In genomic region chr7:16906281-16906680, GRCm38 (mm10) we compare ENCODE assay signal across 8 mouse cellular contexts. TPM values are rescaled to one million over a fixed set of nuclear protein-coding genes. Genes with fewer than 3 reads are reported as not detected.
DNase-seq lines count a peak whose midpoint lies in the region; ATAC-seq and TF ChIP-seq lines count a peak whose summit lies in the region.

Gene Ptgir, plus strand, starts transcription at chr7:16906490.

- no peaks in the 10 kb centered on the region for H3K27me3 ChIP-seq in spleen, adult 2 months (ENCODE audit: control insufficient read depth, insufficient read depth, low read length)
- H3K27me3 ChIP-seq in limb, embryonic 11.5 days (ENCODE audit: control insufficient read depth, insufficient read depth, low read length): no peaks in the 10 kb centered on the region
- no peaks in the 10 kb centered on the region for H3K27me3 ChIP-seq in stomach, postnatal 0 days (ENCODE audit: control insufficient read depth, insufficient read depth, low read length)

- no peak for TF ChIP-seq EP300 in stomach, postnatal 0 days (optimal IDR thresholded peaks at IDR 0.05)

- TF ChIP-seq CTCF in spleen, adult 2 months (IDR thresholded peaks at IDR 0.05; ENCODE audit: extremely low read depth, insufficient read depth, insufficient read length, insufficient replicate concordance): no peak
- TF ChIP-seq CTCF in stomach, postnatal 0 days (IDR thresholded peaks at IDR 0.05; ENCODE audit: low read depth): no peak

- 11% methylated on average over 6 of the region's 6 CpGs for WGBS in spleen, adult 2 months
- WGBS in limb, embryonic 11.5 days: 13% methylated on average over 6 of the region's 6 CpGs
- 24% methylated on average over 4 of the region's 6 CpGs for WGBS in stomach, postnatal 0 days

- no peak for ATAC-seq in limb, embryonic 11.5 days (ENCODE audit: insufficient number of reproducible peaks, low FRiP score, low TSS enrichment, low read depth)
- ATAC-seq in stomach, postnatal 0 days (ENCODE audit: low FRiP score, low TSS enrichment): no peak; the same call in 1 of the 2 replicates

- H3K4me2 ChIP-seq in limb, embryonic 11.5 days (ENCODE audit: low read depth, severe bottlenecking): 0 out of 2 replicates have a peak within 1 kb of the TSS, but pooled peaks have one; percentile 7
- no peak within 1 kb of the TSS for H3K4me2 ChIP-seq in stomach, postnatal 0 days (replicated peaks; ENCODE audit: low read depth)

- DNase-seq in spleen, adult 2 months (ENCODE audit: low read depth in 1 of 2, low spot score in 2 of 2): no peak
- DNase-seq in spleen, postnatal 4 days (ENCODE audit: low spot score in 2 of 2): no peak
- DNase-seq in gastrocnemius, postnatal 36 days: peak; percentile 76 to 79
- DNase-seq in limb, embryonic 11.5 days (ENCODE audit: low spot score): no peak
- no peak for DNase-seq in stomach, postnatal 0 days (ENCODE audit: low spot score)
- DNase-seq in layer of hippocampus, adult 9-10 months (ENCODE audit: low spot score): no peak
- no peak for DNase-seq in left cerebral cortex, postnatal 14 days (ENCODE audit: low spot score in 2 of 2)
- DNase-seq in layer of hippocampus, adult 9-11 months: no peak

- H3K9me3 ChIP-seq in limb, embryonic 11.5 days (ENCODE audit: control insufficient read depth, low read length): no peaks in the 10 kb centered on the region
- H3K9me3 ChIP-seq in stomach, postnatal 0 days (ENCODE audit: control insufficient read depth, low read length): no peaks in the 10 kb centered on the region

- H3K4me1 ChIP-seq in spleen, adult 2 months (ENCODE audit: control insufficient read depth, insufficient read depth, insufficient read length): peaks cover 17% of the 10 kb centered on the region
- peaks cover 27% of the 10 kb centered on the region for H3K4me1 ChIP-seq in limb, embryonic 11.5 days (ENCODE audit: control insufficient read depth, insufficient read depth, low read length)
- 0 out of 2 replicates have a peak, but pooled peaks cover 4% of the 10 kb centered on the region for H3K4me1 ChIP-seq in stomach, postnatal 0 days (replicated peaks; ENCODE audit: control insufficient read depth, insufficient read depth)

- no peak within 1 kb of the TSS for H3K4me3 ChIP-seq in spleen, adult 2 months (ENCODE audit: extremely low read depth, insufficient read depth, insufficient read length)
- no peak within 1 kb of the TSS for H3K4me3 ChIP-seq in limb, embryonic 11.5 days (ENCODE audit: low read depth, low read length)
- no peak within 1 kb of the TSS for H3K4me3 ChIP-seq in stomach, postnatal 0 days (ENCODE audit: low read depth, low read length)

- H3K36me3 ChIP-seq in spleen, adult 2 months (ENCODE audit: control insufficient read depth, insufficient read depth, low read length): no peaks in the 10 kb centered on the region
- H3K36me3 ChIP-seq in limb, embryonic 11.5 days (ENCODE audit: control insufficient read depth, insufficient read depth, low read length): no peaks in the 10 kb centered on the region
- no peaks in the 10 kb centered on the region for H3K36me3 ChIP-seq in stomach, postnatal 0 days (ENCODE audit: control insufficient read depth, insufficient read depth, low read length)

- H3K9ac ChIP-seq in limb, embryonic 11.5 days (ENCODE audit: low read length): peak within 1 kb of the TSS; percentile 30; the same call in 1 of the 2 replicates
- H3K9ac ChIP-seq in stomach, postnatal 0 days (ENCODE audit: low read length): peak within 1 kb of the TSS; percentile 18; the same call in 1 of the 2 replicates

- H3K27ac ChIP-seq in spleen, adult 2 months (ENCODE audit: insufficient read depth, low read length): peak within 1 kb of the TSS; percentile 49
- no peak within 1 kb of the TSS for H3K27ac ChIP-seq in limb, embryonic 11.5 days (replicated peaks; ENCODE audit: low read depth, low read length)
- peak within 1 kb of the TSS; percentile 41 for H3K27ac ChIP-seq in stomach, postnatal 0 days (replicated peaks)

- intact Hi-C loops in gastrocnemius, postnatal 36 days (cut with DNase I): no loop called here
- intact Hi-C loops in left cerebral cortex, postnatal 14 days (cut with DNase I): no loop called here

- no peak for TF ChIP-seq POLR2A in spleen, adult 2 months (IDR thresholded peaks at IDR 0.05; ENCODE audit: low read depth, low read length)

RNA-seq across cellular contexts. Expression of gene Ptgir, which starts in this region (rescaled TPM):
- polyA plus RNA-seq in spleen, adult 2 months (2012; rRNA removed): 9.2 and 14.9 TPM in 2 replicates
- 1 to 10 TPM; 1.1 to 1.2 TPM for total RNA-seq in gastrocnemius, postnatal 36 days (2021)
- 0.24 and 0.44 TPM in 2 replicates for polyA plus RNA-seq in limb, embryonic 11.5 days (2014; fragmentation: Nextera tagmentation; extraction: Ambion mirVana)
- polyA plus RNA-seq in stomach, postnatal 0 days (2015; fragmentation: Nextera tagmentation; extraction: Ambion mirVana): 1.5 and 1.6 TPM in 2 replicates
- under 1 TPM in 1 of 2 experiments, not detected in 1; 0.11 TPM for total RNA-seq in left cerebral cortex, postnatal 14 days (2021)

Comparison
In these comparisons a context has a peak if more than half of its experiments do, and no peak if none do; other contexts are left out.
1. DNase-seq: peak in gastrocnemius, postnatal 36 days (2 of 2); none in spleen, adult 2 months (0 of 2), spleen, postnatal 4 days (0 of 2), limb, embryonic 11.5 days (single experiment), stomach, postnatal 0 days (single experiment), layer of hippocampus, adult 9-10 months (single experiment), left cerebral cortex, postnatal 14 days (0 of 2) and layer of hippocampus, adult 9-11 months (single experiment).